Mouse (Mus musculus) kidney, embryonic 16.5 days (tissue): ENCODE data around the gene P2rx4. TPM values are rescaled to one million over a fixed set of nuclear protein-coding genes. Genes with fewer than 3 reads are reported as not detected.
A peak's percentile ranks its signal among the peaks of the same experiment; 100 is the strongest.

ENCODE experiments used
- ATAC-seq: fragments of 200-750 bp; cut with Nextera tagmentation; 2 replicates; pipeline ENCODE4 v1.8.0; 2017; ENCODE audit warnings: moderate TSS enrichment; ENCODE audit not compliant: low FRiP score, low TSS enrichment
- H3K27ac ChIP-seq: fragments of 300-500 bp; sonication (generic); 2 replicates; pipeline ENCODE4 v1.5.1; 2014; ENCODE audit warnings: low read length
- H3K27me3 ChIP-seq: fragments of 300-500 bp; sonication (generic); 2 replicates; pipeline ENCODE4 v1.6.1; 2014; ENCODE audit warnings: low read length, control low read depth, mixed read lengths; ENCODE audit not compliant: insufficient read depth
- H3K36me3 ChIP-seq: fragments of 300-500 bp; sonication (generic); 2 replicates; pipeline ENCODE4 v1.6.1; 2014; ENCODE audit warnings: low read length, control low read depth, mixed read lengths; ENCODE audit not compliant: insufficient read depth
- H3K4me1 ChIP-seq: fragments of 300-500 bp; sonication (generic); 2 replicates; pipeline ENCODE4 v1.6.1; 2014; ENCODE audit warnings: low read length, control low read depth, mixed read lengths; ENCODE audit not compliant: insufficient read depth
- H3K4me2 ChIP-seq: fragments of 300-500 bp; sonication (generic); replicated peaks from 2 replicates; pipeline ENCODE4 v1.6.1; 2014; ENCODE audit warnings: low read depth, low read length
- H3K4me3 ChIP-seq: fragments of 300-500 bp; sonication (generic); 2 replicates; pipeline ENCODE4 v1.5.1; 2014; ENCODE audit warnings: mild to moderate bottlenecking, low read length
- H3K9ac ChIP-seq: fragments of 300-500 bp; sonication (generic); replicated peaks from 2 replicates; pipeline ENCODE4 v1.6.1; 2014; ENCODE audit warnings: low read length
- H3K9me3 ChIP-seq: fragments of 300-500 bp; sonication (generic); 2 replicates; pipeline ENCODE4 v1.6.1; 2016; ENCODE audit warnings: low read length, control low read depth
- WGBS: fragments of 180-500 bp; shearing (Covaris S2); extraction: QIAGEN DNeasy Blood & Tissue Kit; methylation state at CpG from one replicate; pipeline ENCODE4 v1.1.7; 2014; 5-methylcytosine and 5-hydroxymethylcytosine counted together
- microRNA-seq: library from miRNA; unstranded; fragments of <30 nt; microRNA quantifications from one replicate; pipeline ENCODE4, GENCODE M21; 2016
- polyA plus RNA-seq: library from polyadenylated mRNA; unstranded; fragments of >200 nt; fragmentation: Nextera tagmentation; extraction: Ambion mirVana; gene quantifications from 2 replicates; pipeline ENCODE4 v1.2.1, GENCODE M21; 2015

Gene P2rx4
- polyA plus RNA-seq, 1 experiment from 2014 or later: 26.1 TPM

DNA sequence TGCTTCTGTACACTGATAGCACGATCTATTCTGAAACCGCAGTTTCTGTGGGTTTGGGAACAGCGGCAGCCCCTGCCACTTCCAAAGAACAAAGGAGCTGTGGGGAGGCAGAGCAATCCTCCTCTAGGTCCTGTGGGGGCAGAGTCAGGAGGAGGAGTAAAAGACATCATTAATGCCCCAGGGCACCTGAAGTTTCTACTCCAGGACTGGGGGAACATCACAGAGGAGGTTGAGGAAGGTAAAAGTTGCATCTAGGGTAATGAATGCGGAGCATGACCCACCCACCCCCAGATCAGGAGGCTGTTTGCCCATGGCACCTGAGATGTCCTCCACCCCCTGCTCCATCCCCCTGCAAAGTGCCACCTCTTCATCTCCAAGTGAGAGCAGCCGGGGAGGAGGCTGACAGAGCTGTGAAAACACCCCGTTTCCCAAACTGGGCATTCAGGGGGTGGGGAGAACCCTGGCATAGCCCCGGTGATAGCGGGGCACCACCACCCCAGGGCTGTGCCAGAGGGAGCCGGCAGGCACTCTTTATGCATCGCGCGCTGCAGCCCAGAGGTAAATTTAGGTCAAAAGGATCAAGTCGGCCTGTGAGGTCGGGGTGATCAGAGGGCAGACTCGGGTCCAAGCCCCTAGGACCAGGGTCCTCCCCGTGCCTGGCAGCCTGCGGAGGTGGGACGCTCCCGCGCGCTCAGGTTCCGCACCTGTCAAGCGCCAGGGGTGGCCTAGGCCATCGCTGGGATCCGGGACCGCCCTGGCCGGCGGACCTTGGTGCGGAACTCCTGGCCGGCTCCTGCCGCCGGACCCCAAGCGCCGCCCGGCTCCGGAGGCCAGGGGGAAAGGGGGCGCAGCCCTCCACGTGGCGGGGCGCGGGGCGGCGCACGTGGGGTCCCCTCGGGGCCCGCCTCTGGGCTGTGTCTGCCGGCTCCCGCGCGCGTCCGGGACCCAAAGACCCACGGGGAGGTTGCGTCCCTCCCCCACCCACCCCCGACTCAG is 71.2 kb downstream of the P2rx4 start:
- H3K27ac ChIP-seq: peak overlapping the region; percentile 83
- H3K4me3 ChIP-seq: peak overlapping the region; percentile 68
- peak; percentile 66 for ATAC-seq
- H3K4me1 ChIP-seq: peaks cover 16% of the 10 kb centered on the region
- no peaks in the 10 kb centered on the region for H3K36me3 ChIP-seq
- H3K9ac ChIP-seq: peak overlapping the region; percentile 86
- WGBS: 2% methylated on average over 42 of the region's 55 CpGs
- no peaks in the 10 kb centered on the region for H3K27me3 ChIP-seq
- H3K9me3 ChIP-seq: no peaks in the 10 kb centered on the region
- peak overlapping the region; percentile 92 for H3K4me2 ChIP-seq

Small RNAs within 50 kb of the gene (microRNA-seq; reads per million reads assigned to microRNA genes)
- gene Mir8115: not detected

Other genes with a start within 250 kb of the P2rx4 start
- 33.6 and 35.0 TPM in 2 replicates for gene Atp2a2, start 205.3 kb upstream of the P2rx4 start, polyA plus RNA-seq
- gene Ift81, start 93.0 kb upstream of the P2rx4 start, polyA plus RNA-seq: 33.3 and 39.6 TPM in 2 replicates
- gene P2rx7, start 63.6 kb upstream of the P2rx4 start, polyA plus RNA-seq: 1.3 and 1.5 TPM in 2 replicates
- 35.6 and 44.7 TPM in 2 replicates for gene Camkk2, start 71.9 kb downstream of the P2rx4 start, polyA plus RNA-seq
- gene Anapc5, start 113.8 kb downstream of the P2rx4 start, polyA plus RNA-seq: 441 and 462 TPM in 2 replicates
- gene Rnf34, start 142.5 kb downstream of the P2rx4 start, polyA plus RNA-seq: 42.3 and 42.7 TPM in 2 replicates